Mouse (Mus musculus) heart, embryonic 12.5 days (tissue): ENCODE data around the gene Ss18l1. TPM values are rescaled to one million over a fixed set of nuclear protein-coding genes. Genes with fewer than 3 reads are reported as not detected.

Experiments used
- polyA plus RNA-seq: library from polyadenylated mRNA; unstranded; fragments of >200 nt; fragmentation: Nextera tagmentation; extraction: Ambion mirVana; gene quantifications from 2 replicates; pipeline ENCODE4 v1.2.1, GENCODE M21; 2016

The Ss18l1 gene
- polyA plus RNA-seq, 1 experiment from 2014 or later = 4.2 TPM

Other genes with a start within 250 kb of the Ss18l1 start
- gene Taf4, start 65.9 kb upstream of the Ss18l1 start, polyA plus RNA-seq = 2.4 and 2.7 TPM in 2 replicates
- gene Lsm14b, start 17.5 kb upstream of the Ss18l1 start, polyA plus RNA-seq = 4.8 and 6.9 TPM in 2 replicates
- 444 and 452 TPM in 2 replicates for gene Psma7, start 76 bp upstream of the Ss18l1 start, polyA plus RNA-seq
- 23.7 and 24.4 TPM in 2 replicates for gene Mtg2, start 28.1 kb downstream of the Ss18l1 start, polyA plus RNA-seq
- gene Hrh3, start 62.0 kb downstream of the Ss18l1 start, polyA plus RNA-seq = not detected in 2 replicates
- 37.2 and 37.5 TPM in 2 replicates for gene Osbpl2, start 76.8 kb downstream of the Ss18l1 start, polyA plus RNA-seq
- 150 and 154 TPM in 2 replicates for gene Adrm1, start 129.0 kb downstream of the Ss18l1 start, polyA plus RNA-seq
- 31.7 and 38.1 TPM in 2 replicates for gene Lama5, start 183.3 kb downstream of the Ss18l1 start, polyA plus RNA-seq
- gene Rps21, start 214.9 kb downstream of the Ss18l1 start, polyA plus RNA-seq = 336 and 349 TPM in 2 replicates
- 15.8 and 16.2 TPM in 2 replicates for gene Cables2, start 231.0 kb downstream of the Ss18l1 start, polyA plus RNA-seq
- gene Rbbp8nl, start 247.4 kb downstream of the Ss18l1 start, polyA plus RNA-seq = not detected in 2 replicates